Mouse (Mus musculus) heart, embryonic 14.5 days (tissue): Measurements from ENCODE around the gene Shc1. TPM values are rescaled to one million over a fixed set of nuclear protein-coding genes. Genes with fewer than 3 reads are reported as not detected.

ENCODE experiments used
- polyA plus RNA-seq: library from polyadenylated mRNA; unstranded; fragments of >200 nt; fragmentation: Nextera tagmentation; extraction: Ambion mirVana; gene quantifications from 2 replicates; pipeline ENCODE4 v1.2.1, GENCODE M21; 2014

The Shc1 gene
- polyA plus RNA-seq, 1 experiment from 2014 or later: 50.5 TPM

Other genes with a start within 250 kb of the Shc1 start
- 68.3 and 74.8 TPM in 2 replicates for gene Scamp3, start 241.0 kb upstream of the Shc1 start, polyA plus RNA-seq
- gene Fam189b, start 235.3 kb upstream of the Shc1 start, polyA plus RNA-seq: 9.1 and 12.8 TPM in 2 replicates
- gene Gba, start 215.5 kb upstream of the Shc1 start, polyA plus RNA-seq: 33.5 and 34.0 TPM in 2 replicates
- gene Thbs3, start 203.3 kb upstream of the Shc1 start, polyA plus RNA-seq: 12.9 and 14.5 TPM in 2 replicates
- 93.6 and 102 TPM in 2 replicates for gene Mtx1, start 191.4 kb upstream of the Shc1 start, polyA plus RNA-seq
- 0.16 TPM in 1 of 2 replicates, not detected in the other for gene Muc1, start 189.4 kb upstream of the Shc1 start, polyA plus RNA-seq
- 216 and 239 TPM in 2 replicates for gene Krtcap2, start 172.5 kb upstream of the Shc1 start, polyA plus RNA-seq
- gene Trim46, start 172.1 kb upstream of the Shc1 start, polyA plus RNA-seq: 0.85 and 0.95 TPM in 2 replicates
- 92.9 and 97.9 TPM in 2 replicates for gene Dpm3, start 159.1 kb upstream of the Shc1 start, polyA plus RNA-seq
- gene Slc50a1, start 147.9 kb upstream of the Shc1 start, polyA plus RNA-seq: 48.2 and 48.9 TPM in 2 replicates
- gene Efna1, start 137.3 kb upstream of the Shc1 start, polyA plus RNA-seq: 38.4 and 39.7 TPM in 2 replicates
- gene Efna3, start 95.5 kb upstream of the Shc1 start, polyA plus RNA-seq: 0.78 and 1.1 TPM in 2 replicates
- 6.0 and 6.7 TPM in 2 replicates for gene Efna4, start 80.4 kb upstream of the Shc1 start, polyA plus RNA-seq
- gene Adam15, start 68.4 kb upstream of the Shc1 start, polyA plus RNA-seq: 31.0 and 38.6 TPM in 2 replicates
- not detected in 2 replicates for gene Dcst2, start 56.5 kb upstream of the Shc1 start, polyA plus RNA-seq
- gene Dcst1, start 53.2 kb upstream of the Shc1 start, polyA plus RNA-seq: 0.16 and 0.18 TPM in 2 replicates
- 1.3 and 1.8 TPM in 2 replicates for gene Zbtb7b, start 23.7 kb upstream of the Shc1 start, polyA plus RNA-seq
- not detected in 2 replicates for gene Lenep, start 15.7 kb upstream of the Shc1 start, polyA plus RNA-seq
- 33.5 and 35.2 TPM in 2 replicates for gene Flad1, start 6.6 kb upstream of the Shc1 start, polyA plus RNA-seq
- 354 and 368 TPM in 2 replicates for gene Cks1b, start 60 bp upstream of the Shc1 start, polyA plus RNA-seq
- gene Pygo2, start 11.8 kb downstream of the Shc1 start, polyA plus RNA-seq: 24.3 and 27.8 TPM in 2 replicates
- gene Pbxip1, start 18.3 kb downstream of the Shc1 start, polyA plus RNA-seq: 36.9 and 37.3 TPM in 2 replicates
- gene Pmvk, start 36.1 kb downstream of the Shc1 start, polyA plus RNA-seq: 54.3 and 56.8 TPM in 2 replicates
- 2.4 and 3.1 TPM in 2 replicates for gene Kcnn3, start 101.7 kb downstream of the Shc1 start, polyA plus RNA-seq